Mouse (Mus musculus) testis, adult 2 months (tissue): ENCODE results near the gene Acad12.

Experiments used
- CTCF ChIP-seq: fragments of 200-500 bp; IDR thresholded peaks from 2 replicates; pipeline ENCODE4 v1.5.1; 2012; ENCODE audit warnings: low read depth, mild to moderate bottlenecking, inconsistent platforms, low read length, moderate library complexity; ENCODE audit not compliant: control insufficient read depth, insufficient read depth, insufficient replicate concordance
- POLR2A ChIP-seq: fragments of 200-500 bp; IDR thresholded peaks from 2 replicates; pipeline ENCODE4 v1.6.1; 2012; ENCODE audit warnings: low read depth, mild to moderate bottlenecking, inconsistent platforms, low read length, moderate library complexity; ENCODE audit not compliant: control insufficient read depth

- TF ChIP-seq CTCF (no peak), POLR2A (no peak)
Measured at GRCm38 (mm10) chr5:121667067-121667466, 48.3 kb upstream of the Acad12 start.
